Comparison of ENCODE assay signal across 19 mouse cellular contexts in genomic region chr13:30036071-30036470, GRCm38 (mm10). TPM values are rescaled to one million over a fixed set of nuclear protein-coding genes. Genes with fewer than 3 reads are reported as not detected.
DNase-seq lines count a peak whose midpoint lies in the region; ATAC-seq lines count a peak whose summit lies in the region.
"Had no signal": no experiment of that assay in that cellular context is flagged by ENCODE, and none has a peak within 500 bp of the region (broad histone marks: within the 10 kb centered on the region; RNA-seq: fewer than 3 reads in every experiment).

No protein-coding gene starts in this region.

- no peak overlapping the region for H3K4me2 ChIP-seq in intestine, embryonic 15.5 days (replicated peaks)
- no peak overlapping the region for H3K4me2 ChIP-seq in hindbrain, embryonic 11.5 days (replicated peaks; ENCODE audit: low read depth, low read length)
- H3K4me2 ChIP-seq: embryonic facial prominence, embryonic 12.5 days; forebrain, embryonic 15.5 days; heart, embryonic 11.5 days; heart, embryonic 15.5 days; hindbrain, embryonic 14.5 days had no signal

- no peak overlapping the region for H3K27ac ChIP-seq in intestine, embryonic 15.5 days
- H3K27ac ChIP-seq in hindbrain, embryonic 11.5 days (ENCODE audit: low read depth, low read length), result no peak overlapping the region
- H3K27ac ChIP-seq: embryonic facial prominence, embryonic 12.5 days; forebrain, embryonic 15.5 days; heart, embryonic 15.5 days; hindbrain, embryonic 14.5 days had no signal

- H3K36me3 ChIP-seq in intestine, embryonic 15.5 days, result no peaks in the 10 kb centered on the region
- no peaks in the 10 kb centered on the region for H3K36me3 ChIP-seq in hindbrain, embryonic 11.5 days (ENCODE audit: control insufficient read depth, insufficient read depth, low read length)
- H3K36me3 ChIP-seq: embryonic facial prominence, embryonic 12.5 days; forebrain, embryonic 15.5 days; heart, embryonic 15.5 days had no signal

- no peak overlapping the region for H3K9ac ChIP-seq in intestine, embryonic 15.5 days
- no peak overlapping the region for H3K9ac ChIP-seq in hindbrain, embryonic 11.5 days (ENCODE audit: low read depth, low read length)
- H3K9ac ChIP-seq: embryonic facial prominence, embryonic 12.5 days; forebrain, embryonic 15.5 days; heart, embryonic 15.5 days; hindbrain, embryonic 14.5 days had no signal

- peak; percentile 49 for DNase-seq in adrenal gland, postnatal 14 days
- no peak for DNase-seq in adrenal gland, postnatal 4 days (ENCODE audit: low spot score in 2 of 2)
- DNase-seq in gastrocnemius, postnatal 25 days, result peak; percentile 17
- DNase-seq in gastrocnemius, postnatal 4 days (ENCODE audit: low spot score in 2 of 2), result no peak
- DNase-seq in skeletal muscle tissue, adult 2 months (ENCODE audit: low read depth, low spot score), result peak; percentile 21
- DNase-seq in thymus, postnatal 4 days, result no peak
- DNase-seq in hindbrain, embryonic 11.5 days (ENCODE audit: low spot score), result no peak
- DNase-seq: adrenal gland, adult 2 months; cerebellum, adult 11-12 months; cerebellum, adult 9-10 months; cerebellum, postnatal 25 days; heart, adult 18-20 months; heart, postnatal 14 days had no signal

- 0 out of 2 replicates have a peak, but pooled peaks cover 3% of the 10 kb centered on the region for H3K4me1 ChIP-seq in intestine, embryonic 15.5 days (replicated peaks)
- no peaks in the 10 kb centered on the region for H3K4me1 ChIP-seq in hindbrain, embryonic 11.5 days (replicated peaks; ENCODE audit: control insufficient read depth, insufficient read depth, low read length)
- H3K4me1 ChIP-seq: embryonic facial prominence, embryonic 12.5 days; forebrain, embryonic 15.5 days; heart, embryonic 15.5 days had no signal

- 87% methylated on average over 3 of the region's 3 CpGs for WGBS in intestine, embryonic 15.5 days
- WGBS in hindbrain, embryonic 11.5 days, result 89% methylated on average over 3 of the region's 3 CpGs

- no peak overlapping the region for H3K4me3 ChIP-seq in intestine, embryonic 15.5 days (replicated peaks)
- no peak overlapping the region for H3K4me3 ChIP-seq in hindbrain, embryonic 11.5 days (ENCODE audit: low read depth, low read length)
- H3K4me3 ChIP-seq: embryonic facial prominence, embryonic 12.5 days; forebrain, embryonic 15.5 days; heart, embryonic 15.5 days had no signal

- H3K9me3 ChIP-seq in intestine, embryonic 15.5 days, result no peaks in the 10 kb centered on the region
- no peaks in the 10 kb centered on the region for H3K9me3 ChIP-seq in hindbrain, embryonic 11.5 days (ENCODE audit: control insufficient read depth, low read length)
- H3K9me3 ChIP-seq: embryonic facial prominence, embryonic 12.5 days; forebrain, embryonic 15.5 days; heart, embryonic 15.5 days had no signal

- no peaks in the 10 kb centered on the region for H3K27me3 ChIP-seq in intestine, embryonic 15.5 days (replicated peaks)
- no peaks in the 10 kb centered on the region for H3K27me3 ChIP-seq in hindbrain, embryonic 11.5 days (ENCODE audit: control insufficient read depth, insufficient read depth, low read length)
- H3K27me3 ChIP-seq: embryonic facial prominence, embryonic 12.5 days; forebrain, embryonic 15.5 days; heart, embryonic 15.5 days had no signal

- ATAC-seq in intestine, embryonic 15.5 days, result peak; percentile 3; the same call in 1 of the 2 replicates
- no peak for ATAC-seq in hindbrain, embryonic 11.5 days (ENCODE audit: low FRiP score)
- ATAC-seq: forebrain, embryonic 15.5 days had no signal

RNA-seq across cellular contexts. Expression of gene E2f3, which starts 50.2 kb away (rescaled TPM):
- total RNA-seq in adrenal gland, postnatal 14 days (2021), result 11.5 and 12.3 TPM in 2 replicates
- 10 to 100 TPM; 17.2 to 20.3 TPM for total RNA-seq in adrenal gland, postnatal 4 days (2021)
- 10 to 100 TPM in 1 of 2 experiments, 1 to 10 TPM in 1; 7.8 to 10.2 TPM for total RNA-seq in gastrocnemius, postnatal 25 days (2021)
- total RNA-seq in gastrocnemius, postnatal 4 days (2021), result 10 to 100 TPM; 14.6 to 14.9 TPM
- polyA plus RNA-seq in intestine, embryonic 15.5 days (2015; fragmentation: Nextera tagmentation; extraction: Ambion mirVana), result 9.7 and 10.6 TPM in 2 replicates
- 13.0 and 13.3 TPM in 2 replicates for polyA plus RNA-seq in hindbrain, embryonic 11.5 days (2014; fragmentation: Nextera tagmentation; extraction: Ambion mirVana)

Comparison
In these comparisons a context has a peak if more than half of its experiments do, and no peak if none do; other contexts are left out.
1. DNase-seq: peak in adrenal gland, postnatal 14 days (single experiment), gastrocnemius, postnatal 25 days (single experiment) and skeletal muscle tissue, adult 2 months (single experiment); none in adrenal gland, postnatal 4 days (0 of 2), gastrocnemius, postnatal 4 days (0 of 2), thymus, postnatal 4 days (single experiment) and hindbrain, embryonic 11.5 days (single experiment).